Mouse (Mus musculus) liver, embryonic 16.5 days (tissue): ENCODE measurements around the gene Slc25a16. TPM values are rescaled to one million over a fixed set of nuclear protein-coding genes. Genes with fewer than 3 reads are reported as not detected.

ENCODE experiments used
- ATAC-seq: fragments of 200-750 bp; cut with Nextera tagmentation; 2 replicates; pipeline ENCODE4 v1.8.0; 2017; ENCODE audit warnings: low read depth, mild to moderate bottlenecking, moderate number of reproducible peaks, moderate library complexity
- H3K27ac ChIP-seq: fragments of 300-500 bp; sonication (generic); 2 replicates; pipeline ENCODE4 v1.5.1; 2014; ENCODE audit warnings: mild to moderate bottlenecking, low read length
- H3K27me3 ChIP-seq: fragments of 300-500 bp; sonication (generic); 2 replicates; pipeline ENCODE4 v1.6.1; 2014; ENCODE audit warnings: low read depth, low read length, mixed read lengths; ENCODE audit not compliant: control insufficient read depth, insufficient read depth
- H3K36me3 ChIP-seq: fragments of 300-500 bp; sonication (generic); 2 replicates; pipeline ENCODE4 v1.6.1; 2014; ENCODE audit warnings: mild to moderate bottlenecking; ENCODE audit not compliant: control insufficient read depth, insufficient read depth
- H3K4me1 ChIP-seq: fragments of 300-500 bp; sonication (generic); 2 replicates; pipeline ENCODE4 v1.6.1; 2014; ENCODE audit warnings: low read depth, low read length, mixed read lengths; ENCODE audit not compliant: control insufficient read depth
- H3K4me2 ChIP-seq: fragments of 300-500 bp; sonication (generic); 2 replicates; pipeline ENCODE4 v1.6.1; 2014; ENCODE audit warnings: low read depth, low read length, mixed read lengths
- H3K4me3 ChIP-seq: fragments of 300-500 bp; sonication (generic); 2 replicates; pipeline ENCODE4 v1.5.1; 2014; ENCODE audit warnings: low read depth, mild to moderate bottlenecking, low read length
- H3K9ac ChIP-seq: fragments of 300-500 bp; sonication (generic); 2 replicates; pipeline ENCODE4 v1.6.1; 2014; ENCODE audit warnings: low read depth, low read length
- H3K9me3 ChIP-seq: fragments of 300-500 bp; sonication (generic); replicated peaks from 2 replicates; pipeline ENCODE4 v1.6.1; 2016; ENCODE audit warnings: low read length; ENCODE audit not compliant: control insufficient read depth
- WGBS: fragments of 180-500 bp; shearing (Covaris S2); extraction: QIAGEN DNeasy Blood & Tissue Kit; methylation state at CpG from one replicate; pipeline ENCODE4 v1.1.7; 2014; ENCODE audit not compliant: insufficient replicate concordance; 5-methylcytosine and 5-hydroxymethylcytosine counted together
- polyA plus RNA-seq: library from polyadenylated mRNA; unstranded; fragments of >200 nt; fragmentation: Nextera tagmentation; extraction: Ambion mirVana; gene quantifications from 2 replicates; pipeline ENCODE4 v1.2.1, GENCODE M21; 2015

Slc25a16 gene
- polyA plus RNA-seq, 1 experiment from 2014 or later: 7.5 TPM

DNA sequence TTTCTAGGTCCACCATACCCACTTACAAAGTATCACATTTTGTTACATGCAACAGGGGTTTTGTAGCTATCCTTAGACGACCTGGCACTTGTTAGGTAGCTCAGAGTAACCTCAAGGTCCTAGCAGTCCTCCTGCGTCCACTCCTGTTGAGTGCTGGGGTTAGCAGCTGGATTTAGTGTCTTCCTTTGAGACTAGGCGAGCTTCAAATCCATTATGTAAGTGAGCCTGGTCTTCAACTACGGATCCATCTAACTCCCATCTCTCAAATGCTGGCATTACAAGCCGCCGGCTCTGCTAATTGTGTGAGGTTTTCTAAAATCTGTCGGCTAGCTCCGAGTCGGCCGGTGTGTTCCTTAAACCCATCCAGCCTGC, 59.2 kb downstream of the Slc25a16 start:
- Histone ChIP-seq H3K4me3 (peak overlapping the region; percentile 89), H3K36me3 (peaks cover 5% of the 10 kb centered on the region; the same call in 1 of the 2 replicates), H3K27me3 (no peaks in the 10 kb centered on the region; the same call in 1 of the 2 replicates), H3K27ac (no peak overlapping the region), H3K4me2 (peak overlapping the region; percentile 94), H3K9me3 (no peaks in the 10 kb centered on the region), H3K9ac (no peak overlapping the region), H3K4me1 (peaks cover 11% of the 10 kb centered on the region)
- WGBS: 17% methylated on average over 10 of the region's 10 CpGs
- ATAC-seq: no peak

DNA sequence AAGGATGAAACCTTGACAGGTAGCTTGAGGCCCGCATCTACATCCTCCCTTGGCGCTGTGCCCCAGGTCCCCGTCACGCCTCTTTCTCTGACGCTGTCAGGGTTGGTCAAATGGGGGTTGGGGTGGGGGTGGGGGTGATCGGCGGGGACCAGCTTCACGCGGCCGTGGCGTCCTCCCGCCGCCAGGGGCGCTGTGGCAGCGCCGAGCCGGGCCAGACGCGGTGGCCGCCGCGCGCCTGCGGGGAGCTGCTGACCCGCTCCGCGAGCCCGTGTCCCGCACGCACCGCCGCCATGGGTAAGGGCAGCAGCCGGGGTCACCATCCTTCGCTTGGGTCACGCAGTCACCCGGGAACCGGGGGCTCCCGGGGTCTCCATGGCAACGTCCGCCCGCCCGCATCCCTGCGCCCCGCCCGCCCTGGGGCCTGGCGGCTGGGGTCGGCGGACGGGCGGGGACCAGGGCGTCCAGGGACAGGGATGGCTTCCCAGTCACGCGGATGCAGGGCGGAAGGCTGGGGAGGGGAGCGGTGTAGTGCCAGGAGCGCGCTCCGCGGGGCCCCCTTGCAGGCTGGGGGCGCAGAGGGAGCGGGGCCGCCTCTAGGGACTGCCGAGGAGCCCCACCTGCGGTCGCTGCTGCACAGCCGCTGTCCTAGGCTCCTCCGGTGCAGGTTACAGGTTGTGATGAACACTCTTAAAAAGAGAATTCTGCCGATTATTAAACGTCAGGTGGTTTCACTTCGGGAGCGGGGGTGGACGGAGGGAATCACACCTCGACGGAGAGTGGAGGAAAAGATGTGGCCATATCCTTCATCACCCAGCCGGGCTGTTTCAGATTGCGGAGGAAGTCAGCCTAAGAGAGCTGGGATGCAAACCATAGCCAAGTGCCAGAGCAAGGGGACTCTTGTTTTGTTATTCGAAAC, 59.9 kb downstream of the Slc25a16 start, which contains the start of gene Rufy2:
Gene Rufy2 (plus strand): TSS at position 185 of the 916 bp plus-strand sequence.
- peak; percentile 81 for ATAC-seq
- Histone ChIP-seq H3K27me3 (no peaks in the 10 kb centered on the region; the same call in 1 of the 2 replicates), H3K4me3 (peak within 1 kb of the TSS; percentile 89), H3K27ac (no peak within 1 kb of the TSS), H3K9me3 (no peaks in the 10 kb centered on the region), H3K4me1 (peaks cover 11% of the 10 kb centered on the region), H3K36me3 (peaks cover 4% of the 10 kb centered on the region; the same call in 1 of the 2 replicates), H3K9ac (peak within 1 kb of the TSS; percentile 76), H3K4me2 (peak within 1 kb of the TSS; percentile 94)
- under 1% methylated on average over 76 of the region's 77 CpGs for WGBS

DNA sequence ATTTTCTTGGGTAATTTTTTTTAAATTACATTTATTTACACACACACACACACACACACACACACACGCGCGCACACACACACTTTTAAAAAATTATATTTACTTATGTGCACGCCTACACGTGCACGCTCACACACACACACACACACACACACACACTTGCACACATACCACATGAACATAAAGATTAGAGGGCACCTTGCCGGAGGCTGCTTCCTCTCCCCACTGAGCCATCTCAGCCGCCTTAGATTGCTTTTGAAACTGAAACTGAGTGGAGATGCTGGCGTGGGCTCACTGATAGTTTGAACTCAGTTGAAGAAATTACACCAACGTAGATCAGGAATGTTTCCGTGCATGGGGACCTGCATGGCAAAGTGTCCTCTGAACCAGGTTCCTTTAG, 63.6 kb downstream of the Slc25a16 start:
- no peak overlapping the region for H3K9ac ChIP-seq
- WGBS: 73% methylated on average over 11 of the region's 11 CpGs
- ATAC-seq: no peak
- no peaks in the 10 kb centered on the region for H3K9me3 ChIP-seq
- H3K27me3 ChIP-seq: no peaks in the 10 kb centered on the region
- H3K4me1 ChIP-seq: peaks cover 11% of the 10 kb centered on the region
- H3K4me3 ChIP-seq: no peak overlapping the region
- H3K36me3 ChIP-seq: no peaks in the 10 kb centered on the region
- no peak overlapping the region for H3K27ac ChIP-seq
- no peak overlapping the region for H3K4me2 ChIP-seq

DNA sequence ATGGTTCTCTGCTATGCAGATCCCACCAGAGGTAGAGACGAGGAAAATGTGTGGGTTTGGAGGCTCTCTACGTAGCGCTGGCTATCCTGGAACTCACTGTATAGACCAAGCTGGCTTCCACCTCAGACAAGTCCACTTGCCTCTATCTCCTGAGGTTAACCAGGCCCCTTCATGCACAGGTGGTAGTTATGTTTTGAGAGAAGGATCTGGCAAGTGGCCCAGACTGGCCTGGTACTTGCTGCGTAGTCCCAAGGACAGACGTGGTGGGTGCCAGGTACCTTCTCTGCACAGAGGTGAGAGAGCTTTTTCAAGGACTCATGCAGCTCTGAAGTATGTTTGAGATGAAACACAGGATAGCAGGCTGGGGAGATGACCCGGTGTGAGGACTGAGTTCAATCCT, 64.1 kb downstream of the Slc25a16 start:
- Histone ChIP-seq H3K27me3 (no peaks in the 10 kb centered on the region), H3K9ac (no peak overlapping the region), H3K9me3 (no peaks in the 10 kb centered on the region), H3K4me1 (peaks cover 10% of the 10 kb centered on the region), H3K4me3 (no peak overlapping the region), H3K27ac (no peak overlapping the region), H3K4me2 (no peak overlapping the region), H3K36me3 (no peaks in the 10 kb centered on the region)
- 81% methylated on average over 6 of the region's 6 CpGs for WGBS
- no peak for ATAC-seq

DNA sequence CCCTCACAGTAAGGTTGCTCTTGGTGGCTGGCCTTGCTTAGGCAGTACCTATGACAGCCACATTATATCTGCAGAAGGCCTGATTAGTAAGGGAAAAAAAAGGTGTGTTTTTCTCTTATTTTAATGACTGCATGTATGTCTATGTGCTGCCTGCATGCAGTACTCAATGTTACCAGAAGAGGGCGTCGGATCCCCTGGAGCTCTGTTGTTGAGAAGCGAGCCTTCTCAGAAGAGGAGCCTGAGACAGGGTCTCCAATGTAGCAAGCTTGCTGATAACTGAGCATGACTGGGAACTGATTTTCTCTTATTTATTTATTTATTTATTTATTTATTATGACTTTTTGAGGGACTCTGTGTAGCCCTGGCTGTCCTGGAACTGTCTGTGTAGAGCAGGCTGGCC, 66.9 kb downstream of the Slc25a16 start:
- Histone ChIP-seq H3K36me3 (no peaks in the 10 kb centered on the region), H3K9ac (no peak overlapping the region), H3K27ac (no peak overlapping the region), H3K9me3 (no peaks in the 10 kb centered on the region), H3K27me3 (no peaks in the 10 kb centered on the region), H3K4me1 (no peaks in the 10 kb centered on the region), H3K4me2 (no peak overlapping the region), H3K4me3 (no peak overlapping the region)
- WGBS: 22% methylated on average over 3 of the region's 3 CpGs
- no peak for ATAC-seq

GRCm38 (mm10) chr10:62990636-62991035, 70.2 kb downstream of the Slc25a16 start:
- H3K4me2 ChIP-seq: no peak overlapping the region
- H3K4me3 ChIP-seq: no peak overlapping the region
- H3K27me3 ChIP-seq: no peaks in the 10 kb centered on the region
- no peaks in the 10 kb centered on the region for H3K36me3 ChIP-seq
- H3K4me1 ChIP-seq: no peaks in the 10 kb centered on the region
- ATAC-seq: no peak
- H3K9ac ChIP-seq: no peak overlapping the region
- H3K27ac ChIP-seq: no peak overlapping the region
- 82% methylated on average over 15 of the region's 15 CpGs for WGBS
- H3K9me3 ChIP-seq: no peaks in the 10 kb centered on the region

GRCm38 (mm10) chr10:62993991-62994390, 73.6 kb downstream of the Slc25a16 start:
- H3K27me3 ChIP-seq: no peaks in the 10 kb centered on the region
- H3K4me3 ChIP-seq: no peak overlapping the region
- H3K9me3 ChIP-seq: no peaks in the 10 kb centered on the region
- no peak overlapping the region for H3K9ac ChIP-seq
- no peaks in the 10 kb centered on the region for H3K4me1 ChIP-seq
- ATAC-seq: no peak
- WGBS: 71% methylated on average over 6 of the region's 9 CpGs
- no peaks in the 10 kb centered on the region for H3K36me3 ChIP-seq
- H3K27ac ChIP-seq: no peak overlapping the region
- H3K4me2 ChIP-seq: no peak overlapping the region

Other genes starting within 250 kb of the Slc25a16 start
- 0.11 and 0.19 TPM in 2 replicates for gene Stox1, start 194.5 kb upstream of the Slc25a16 start, polyA plus RNA-seq
- 45.0 and 47.3 TPM in 2 replicates for gene Ccar1, start 128.3 kb upstream of the Slc25a16 start, polyA plus RNA-seq
- gene Tet1, start 11.6 kb upstream of the Slc25a16 start, polyA plus RNA-seq: 1.5 and 2.4 TPM in 2 replicates
- 20.3 and 21.1 TPM in 2 replicates for gene Dna2, start 26.4 kb downstream of the Slc25a16 start, polyA plus RNA-seq
- gene Rufy2, start 59.6 kb downstream of the Slc25a16 start, polyA plus RNA-seq: 2.0 and 2.6 TPM in 2 replicates
- gene Hnrnph3, start 103.6 kb downstream of the Slc25a16 start, polyA plus RNA-seq: 22.2 and 24.3 TPM in 2 replicates
- 5.3 and 6.4 TPM in 2 replicates for gene Pbld2, start 103.7 kb downstream of the Slc25a16 start, polyA plus RNA-seq
- 36.6 and 48.3 TPM in 2 replicates for gene Pbld1, start 139.5 kb downstream of the Slc25a16 start, polyA plus RNA-seq
- gene Atoh7, start 179.0 kb downstream of the Slc25a16 start, polyA plus RNA-seq: not detected in 2 replicates